Mouse (Mus musculus) embryonic facial prominence, embryonic 15.5 days (tissue): ENCODE results near the gene Hist1h2ao. TPM values are rescaled to one million over a fixed set of nuclear protein-coding genes. Genes with fewer than 3 reads are reported as not detected.
"Not testable (repeated sequence)": the region's sequence is repeated elsewhere in the genome, so short reads cannot be mapped to it uniquely, and the experiment has no call there.

Source experiments
- ATAC-seq: fragments of 200-750 bp; cut with Nextera tagmentation; 2 replicates; pipeline ENCODE4 v1.8.0; 2017; ENCODE audit warnings: low read depth, moderate TSS enrichment; ENCODE audit not compliant: insufficient number of reproducible peaks, low FRiP score, low TSS enrichment
- H3K27ac ChIP-seq: fragments of 300-500 bp; sonication (generic); replicated peaks from 2 replicates; pipeline ENCODE4 v1.5.1; 2015; ENCODE audit warnings: mild to moderate bottlenecking, inconsistent platforms
- H3K27me3 ChIP-seq: fragments of 300-500 bp; sonication (generic); 2 replicates; pipeline ENCODE4 v1.6.1; 2015; ENCODE audit warnings: inconsistent platforms
- H3K36me3 ChIP-seq: fragments of 300-500 bp; sonication (generic); 2 replicates; pipeline ENCODE4 v1.6.1; 2015; ENCODE audit warnings: mild to moderate bottlenecking, inconsistent platforms
- H3K4me1 ChIP-seq: fragments of 300-500 bp; sonication (generic); 2 replicates; pipeline ENCODE4 v1.6.1; 2015; ENCODE audit warnings: inconsistent platforms
- H3K4me2 ChIP-seq: fragments of 300-500 bp; sonication (generic); replicated peaks from 2 replicates; pipeline ENCODE4 v1.6.1; 2015; ENCODE audit warnings: mild to moderate bottlenecking, inconsistent platforms
- H3K4me3 ChIP-seq: fragments of 300-500 bp; sonication (generic); replicated peaks from 2 replicates; pipeline ENCODE4 v1.5.1; 2015; ENCODE audit warnings: mild to moderate bottlenecking, inconsistent platforms
- H3K9ac ChIP-seq: fragments of 300-500 bp; sonication (generic); 2 replicates; pipeline ENCODE4 v1.6.1; 2015; ENCODE audit warnings: inconsistent platforms
- H3K9me3 ChIP-seq: fragments of 300-500 bp; sonication (generic); replicated peaks from 2 replicates; pipeline ENCODE4 v1.6.1; 2016; ENCODE audit warnings: inconsistent platforms
- WGBS: fragments of 180-500 bp; shearing (Covaris S2); methylation state at CpG from one replicate; pipeline ENCODE4 v1.1.7; 2015; 5-methylcytosine and 5-hydroxymethylcytosine counted together
- polyA plus RNA-seq: library from polyadenylated mRNA; unstranded; fragments of >200 nt; fragmentation: Nextera tagmentation; extraction: Ambion mirVana; gene quantifications from 2 replicates; pipeline ENCODE4 v1.2.1, GENCODE M21; 2015

The Hist1h2ao gene
- polyA plus RNA-seq, 1 experiment from 2014 or later, result not detected

GRCm38 (mm10) chr13:21786189-21786898 lies 23.9 kb upstream of the Hist1h2ao start:
- Histone ChIP-seq H3K27ac (peak overlapping the region; percentile 82), H3K27me3 (no peaks in the 10 kb centered on the region), H3K9ac (peak overlapping the region; percentile 31; the same call in 1 of the 2 replicates), H3K4me2 (peak overlapping the region; percentile 53), H3K36me3 (no peaks in the 10 kb centered on the region), H3K9me3 (no peaks in the 10 kb centered on the region), H3K4me1 (peaks cover 38% of the 10 kb centered on the region), H3K4me3 (peak overlapping the region; percentile 42)
- 2% methylated on average over 8 of the region's 8 CpGs for WGBS
- ATAC-seq, result no peak

- Histone ChIP-seq H3K4me1 (peaks cover 37% of the 10 kb centered on the region), H3K27ac (peak within 1 kb of the TSS; percentile 82), H3K4me3 (peak within 1 kb of the TSS; percentile 42), H3K9ac (peak within 1 kb of the TSS; percentile 31; the same call in 1 of the 2 replicates), H3K4me2 (peak within 1 kb of the TSS; percentile 53)
- peak; percentile 94 for ATAC-seq
- H3K27me3 ChIP-seq, H3K36me3 ChIP-seq, H3K9me3 ChIP-seq: not testable (repeated sequence)
- WGBS, result under 1% methylated on average over 39 of the region's 63 CpGs
Measured at GRCm38 (mm10) chr13:21786899-21787629, 23.2 kb upstream of the Hist1h2ao start, which contains the start of the genes Hist1h2an and Hist1h2bp. Gene Hist1h2an (minus strand): TSS chr13:21787218. Gene Hist1h2bp (plus strand): TSS chr13:21787461.

GRCm38 (mm10) chr13:21787760-21788593 lies 22.3 kb upstream of the Hist1h2ao start:
- Histone ChIP-seq H3K9ac (no peak overlapping the region), H3K4me2 (peak overlapping the region; percentile 53), H3K4me1 (peaks cover 30% of the 10 kb centered on the region), H3K36me3 (no peaks in the 10 kb centered on the region), H3K9me3 (no peaks in the 10 kb centered on the region), H3K27me3 (no peaks in the 10 kb centered on the region), H3K4me3 (peak overlapping the region; percentile 42; the same call in 1 of the 2 replicates), H3K27ac (peak overlapping the region; percentile 74)
- WGBS, result 13% methylated on average over 16 of the region's 21 CpGs
- ATAC-seq, result peak; percentile 2; the same call in 1 of the 2 replicates

GRCm38 (mm10) chr13:21789925-21790324 lies 20.3 kb upstream of the Hist1h2ao start:
- no peaks in the 10 kb centered on the region for H3K27me3 ChIP-seq
- 59% methylated on average over 6 of the region's 6 CpGs for WGBS
- no peak overlapping the region for H3K27ac ChIP-seq
- no peaks in the 10 kb centered on the region for H3K9me3 ChIP-seq
- no peaks in the 10 kb centered on the region for H3K36me3 ChIP-seq
- no peak overlapping the region for H3K9ac ChIP-seq
- no peak overlapping the region for H3K4me3 ChIP-seq
- no peak for ATAC-seq
- peaks cover 20% of the 10 kb centered on the region for H3K4me1 ChIP-seq
- H3K4me2 ChIP-seq, result no peak overlapping the region

- no peaks in the 10 kb centered on the region for H3K36me3 ChIP-seq
- H3K4me2 ChIP-seq, result peak overlapping the region; percentile 41
- H3K9me3 ChIP-seq, result no peaks in the 10 kb centered on the region
- no peak for ATAC-seq
- peak overlapping the region; percentile 13; the same call in 1 of the 2 replicates for H3K4me3 ChIP-seq
- WGBS, result 17% methylated on average over 18 of the region's 18 CpGs
- H3K4me1 ChIP-seq, result peaks cover 19% of the 10 kb centered on the region
- no peaks in the 10 kb centered on the region for H3K27me3 ChIP-seq
- no peak overlapping the region for H3K27ac ChIP-seq
- H3K9ac ChIP-seq, result no peak overlapping the region
Measured at GRCm38 (mm10) chr13:21790601-21791283, 19.5 kb upstream of the Hist1h2ao start.

GRCm38 (mm10) chr13:21795584-21795983 lies 14.7 kb upstream of the Hist1h2ao start:
- H3K9me3 ChIP-seq, result no peaks in the 10 kb centered on the region
- no peak overlapping the region for H3K4me2 ChIP-seq
- H3K27ac ChIP-seq, result no peak overlapping the region
- H3K36me3 ChIP-seq, result no peaks in the 10 kb centered on the region
- H3K9ac ChIP-seq, result no peak overlapping the region
- no peak overlapping the region for H3K4me3 ChIP-seq
- WGBS, result 87% methylated on average over 7 of the region's 7 CpGs
- H3K4me1 ChIP-seq, result peaks cover 5% of the 10 kb centered on the region; the same call in 1 of the 2 replicates
- no peak for ATAC-seq
- no peaks in the 10 kb centered on the region for H3K27me3 ChIP-seq

GRCm38 (mm10) chr13:21797163-21797562 lies 13.1 kb upstream of the Hist1h2ao start:
- not testable (repeated sequence) for H3K4me3 ChIP-seq, H3K4me2 ChIP-seq, H3K9ac ChIP-seq, H3K4me1 ChIP-seq, H3K9me3 ChIP-seq, ATAC-seq, H3K27ac ChIP-seq, H3K36me3 ChIP-seq, H3K27me3 ChIP-seq

GRCm38 (mm10) chr13:21803058-21803457 lies 7.2 kb upstream of the Hist1h2ao start:
- not testable (repeated sequence) for H3K4me2 ChIP-seq, H3K27ac ChIP-seq, H3K36me3 ChIP-seq, H3K4me3 ChIP-seq, H3K4me1 ChIP-seq, H3K27me3 ChIP-seq, H3K9ac ChIP-seq, H3K9me3 ChIP-seq
- peak; percentile 66; the same call in 1 of the 2 replicates for ATAC-seq
- no CpG with 5 or more reads among the region's 4 CpGs for WGBS

GRCm38 (mm10) chr13:21811074-21811473 lies 809 bp downstream of the Hist1h2ao start:
- not testable (repeated sequence) for H3K9me3 ChIP-seq, H3K27me3 ChIP-seq, H3K9ac ChIP-seq, H3K4me1 ChIP-seq, H3K36me3 ChIP-seq, H3K4me3 ChIP-seq, H3K27ac ChIP-seq, H3K4me2 ChIP-seq
- 0 out of 2 replicates have a peak, but pooled peaks have one; percentile 23 for ATAC-seq
- WGBS, result no CpG with 5 or more reads among the region's 8 CpGs

GRCm38 (mm10) chr13:21811539-21811938 lies 1.3 kb downstream of the Hist1h2ao start, which contains the start of gene Hist1h4m:
Gene Hist1h4m (plus strand): TSS chr13:21811746.
- not testable (repeated sequence) for H3K27me3 ChIP-seq, H3K36me3 ChIP-seq, H3K4me1 ChIP-seq, H3K9me3 ChIP-seq, H3K9ac ChIP-seq, H3K27ac ChIP-seq
- H3K4me3 ChIP-seq, result peak within 1 kb of the TSS; percentile 16; the same call in 1 of the 2 replicates
- H3K4me2 ChIP-seq, result peak within 1 kb of the TSS; percentile 40
- no CpG with 5 or more reads among the region's 24 CpGs for WGBS
- ATAC-seq, result peak; percentile 67; the same call in 1 of the 2 replicates
